Mouse (Mus musculus): ENCODE results near the gene Gm20388.

- TF ChIP-seq EP300 (IDR thresholded peaks at IDR 0.05; ENCODE audit: insufficient read depth, low read depth, low read length) (no peak), CTCF (IDR thresholded peaks at IDR 0.05; ENCODE audit: low read depth, low read length) (no peak), POLR2A (IDR thresholded peaks at IDR 0.05; ENCODE audit: insufficient read depth, low read length) (no peak)
These were observed 2239.0 kb downstream of the Gm20388 start for GRCm38 (mm10) chr8:122149606-122150005.

All from ES-Bruce4 (cell line).